Mouse (Mus musculus): ENCODE measurements at regions not wholly inside any gene's neighbourhood (a gene's known extent, or its start where the extent isn't known, plus 50 kb on each side); places are given as distances from the start of the nearest gene placed in this dataset.

- no peak for TF ChIP-seq CTCF (IDR thresholded peaks at IDR 0.05)
- no peak for TF ChIP-seq EP300 (IDR thresholded peaks at IDR 0.05; ENCODE audit: insufficient read depth, low read depth, low read length)
- TF ChIP-seq POLR2A (IDR thresholded peaks at IDR 0.05; ENCODE audit: insufficient read depth, low read depth, low read length) = no peak
Observed at GRCm38 (mm10) chr16:9452058-9452457, 543.3 kb downstream of the Grin2a start.
